Mouse (Mus musculus): ENCODE results near the gene Cbx7. TPM values are rescaled to one million over a fixed set of nuclear protein-coding genes. Genes with fewer than 3 reads are reported as not detected.
A peak's percentile ranks its signal among the peaks of the same experiment; 100 is the strongest.

Gene Cbx7
- total and polyA plus RNA-seq, 3 experiments: 2.9 to 11.1 TPM; not detected in 1

- TF ChIP-seq MAX (IDR thresholded peaks at IDR 0.05; ENCODE audit: low read length) (no peak), RAD21 (IDR thresholded peaks at IDR 0.05; ENCODE audit: low read depth, low read length) (no peak), SMC3 (IDR thresholded peaks at IDR 0.05; ENCODE audit: low read depth, low read length) (no peak), CHD2 (IDR thresholded peaks at IDR 0.05; ENCODE audit: low read length) (no peak)
- H3K79me2 ChIP-seq (ENCODE audit: control insufficient read depth, insufficient read depth, low read length, poor library complexity): no peaks in the 10 kb centered on the region
- peaks cover 7 to 13% of the 10 kb centered on the region in 2 experiments for H3K4me1 ChIP-seq (ENCODE audit: control insufficient read depth in 1 of 2, insufficient read depth in 2 of 2, low read length in 2 of 2)
- no peak overlapping the region for H3K4me3 ChIP-seq (ENCODE audit: control insufficient read depth in 1 of 2, insufficient read depth in 1 of 2, low read depth in 2 of 2, low read length in 2 of 2)
- H3K36me3 ChIP-seq (ENCODE audit: control insufficient read depth in 1 of 2, insufficient read depth in 2 of 2, low read length in 2 of 2): peaks cover 0 to 12% of the 10 kb centered on the region in 2 experiments; a peak in 2 of 4 replicates
- peaks cover 0 to 7% of the 10 kb centered on the region in 2 experiments; a peak in 2 of 4 replicates for H3K27me3 ChIP-seq (ENCODE audit: control insufficient read depth in 1 of 2, insufficient read depth in 2 of 2, low read length in 2 of 2)
- no peak overlapping the region for H3K9ac ChIP-seq (ENCODE audit: control insufficient read depth, low read depth, low read length, poor library complexity, severe bottlenecking)
- DNase-seq (ENCODE audit: low read depth, low spot score): no peak
- H3K9me3 ChIP-seq (replicated peaks; ENCODE audit: insufficient read depth, low read length): no peaks in the 10 kb centered on the region
- no peak overlapping the region for H3K27ac ChIP-seq (ENCODE audit: control insufficient read depth, low read depth, low read length)
These were observed 38.7 kb upstream of the Cbx7 start for GRCm38 (mm10) chr15:80009421-80010181.

- no peaks in the 10 kb centered on the region for H3K9me3 ChIP-seq (replicated peaks; ENCODE audit: insufficient read depth, low read length)
- no peak overlapping the region for H3K4me3 ChIP-seq (ENCODE audit: control insufficient read depth in 1 of 2, insufficient read depth in 1 of 2, low read depth in 2 of 2, low read length in 2 of 2)
- TF ChIP-seq SIN3A (IDR thresholded peaks at IDR 0.05; ENCODE audit: low read length): no peak
- TF ChIP-seq JUND (IDR thresholded peaks at IDR 0.05; ENCODE audit: low read depth, low read length): no peak
- no peak for TF ChIP-seq TAL1 (IDR thresholded peaks at IDR 0.05; ENCODE audit: low read length)
- no peak for TF ChIP-seq MEF2A (IDR thresholded peaks at IDR 0.05; ENCODE audit: extremely low read depth, insufficient replicate concordance, low read depth, low read length, poor library complexity, severe bottlenecking)
- no peak for TF ChIP-seq CTCF (IDR thresholded peaks at IDR 0.05 in 2 of 3, conservative IDR thresholded peaks at IDR 0.05 in 1 of 3; ENCODE audit: control insufficient read depth in 1 of 3, insufficient read depth in 1 of 3, low read depth in 2 of 3, low read length in 3 of 3, poor library complexity in 1 of 3, severe bottlenecking in 1 of 3)
- no peak for TF ChIP-seq TBP (IDR thresholded peaks at IDR 0.05; ENCODE audit: low read depth, low read length)
- no peak for TF ChIP-seq MXI1 (IDR thresholded peaks at IDR 0.05; ENCODE audit: low read depth, low read length)
- TF ChIP-seq ZC3H11A (IDR thresholded peaks at IDR 0.05; ENCODE audit: low read depth, low read length): no peak
- TF ChIP-seq POLR2AphosphoS5 (IDR thresholded peaks at IDR 0.05; ENCODE audit: borderline replicate concordance, low read depth, low read length): no peak
- no peak overlapping the region for H3K27ac ChIP-seq (ENCODE audit: control insufficient read depth, low read depth, low read length)
- H3K4me1 ChIP-seq (ENCODE audit: control insufficient read depth in 1 of 2, insufficient read depth in 2 of 2, low read length in 2 of 2): peaks cover 10 to 19% of the 10 kb centered on the region in 2 experiments
- H3K9ac ChIP-seq (ENCODE audit: control insufficient read depth, low read depth, low read length, poor library complexity, severe bottlenecking): no peak overlapping the region
- no peak for DNase-seq (ENCODE audit: low read depth, low spot score)
- H3K27me3 ChIP-seq (ENCODE audit: control insufficient read depth in 1 of 2, insufficient read depth in 2 of 2, low read length in 2 of 2): peaks cover 0 to 1% of the 10 kb centered on the region in 2 experiments; a peak in 2 of 4 replicates
- no peaks in the 10 kb centered on the region for H3K79me2 ChIP-seq (ENCODE audit: control insufficient read depth, insufficient read depth, low read length, poor library complexity)
- H3K36me3 ChIP-seq (ENCODE audit: control insufficient read depth in 1 of 2, insufficient read depth in 2 of 2, low read length in 2 of 2): peaks cover 0 to 15% of the 10 kb centered on the region in 2 experiments; a peak in 2 of 4 replicates
These were observed 37.5 kb upstream of the Cbx7 start for GRCm38 (mm10) chr15:80008461-80008860.

- Histone ChIP-seq H3K36me3 (ENCODE audit: control insufficient read depth in 1 of 2, insufficient read depth in 2 of 2, low read length in 2 of 2) (peaks cover 0 to 15% of the 10 kb centered on the region in 2 experiments; a peak in 2 of 4 replicates), H3K79me2 (ENCODE audit: control insufficient read depth, insufficient read depth, low read length, poor library complexity) (no peaks in the 10 kb centered on the region), H3K9ac (ENCODE audit: control insufficient read depth, low read depth, low read length, poor library complexity, severe bottlenecking) (no peak overlapping the region), H3K27ac (ENCODE audit: control insufficient read depth, low read depth, low read length) (peak overlapping the region; percentile 22; the same call in 1 of the 2 replicates), H3K4me3 (ENCODE audit: control insufficient read depth in 1 of 2, insufficient read depth in 1 of 2, low read depth in 2 of 2, low read length in 2 of 2) (no peak overlapping the region), H3K4me1 (ENCODE audit: control insufficient read depth in 1 of 2, insufficient read depth in 2 of 2, low read length in 2 of 2) (peaks cover 10 to 20% of the 10 kb centered on the region in 2 experiments), H3K27me3 (ENCODE audit: control insufficient read depth in 1 of 2, insufficient read depth in 2 of 2, low read length in 2 of 2) (no peaks in the 10 kb centered on the region), H3K9me3 (replicated peaks; ENCODE audit: insufficient read depth, low read length) (no peaks in the 10 kb centered on the region)
- TF ChIP-seq SMC3 (IDR thresholded peaks at IDR 0.05; ENCODE audit: low read depth, low read length) (no peak), BHLHE40 (IDR thresholded peaks at IDR 0.05; ENCODE audit: borderline replicate concordance, low read depth, low read length) (peak; percentile 60; the same call in 1 of the 2 replicates), TAL1 (IDR thresholded peaks at IDR 0.05; ENCODE audit: low read length) (peak; percentile 91), GATA1 (IDR thresholded peaks at IDR 0.05; ENCODE audit: low read depth, low read length) (peak; percentile 50), CTCF (IDR thresholded peaks at IDR 0.05 in 2 of 3, conservative IDR thresholded peaks at IDR 0.05 in 1 of 3; ENCODE audit: control insufficient read depth in 1 of 3, insufficient read depth in 1 of 3, low read depth in 2 of 3, low read length in 3 of 3, poor library complexity in 1 of 3, severe bottlenecking in 1 of 3) (no peak), MEF2A (IDR thresholded peaks at IDR 0.05; ENCODE audit: extremely low read depth, insufficient replicate concordance, low read depth, low read length, poor library complexity, severe bottlenecking) (peak; percentile 82; the same call in 1 of the 2 replicates), SIN3A (IDR thresholded peaks at IDR 0.05; ENCODE audit: low read length) (peak; percentile 58), RCOR1 (IDR thresholded peaks at IDR 0.05; ENCODE audit: low read depth, low read length) (0 out of 2 replicates have a peak, but pooled peaks have one; percentile 37), MXI1 (IDR thresholded peaks at IDR 0.05; ENCODE audit: low read depth, low read length) (peak; percentile 50), MAX (IDR thresholded peaks at IDR 0.05; ENCODE audit: low read length) (no peak), TCF12 (IDR thresholded peaks at IDR 0.05; ENCODE audit: low read depth, low read length) (peak; percentile 90), ETS1 (IDR thresholded peaks at IDR 0.05; ENCODE audit: low read depth, low read length) (peak; percentile 79), MAZ (IDR thresholded peaks at IDR 0.05; ENCODE audit: low read depth, low read length) (0 out of 2 replicates have a peak, but pooled peaks have one; percentile 27), EP300 (IDR thresholded peaks at IDR 0.05; ENCODE audit: low read depth in 1 of 2, low read length in 2 of 2) (peak; percentile 74 to 87)
- DNase-seq (ENCODE audit: low read depth, low spot score): peak; percentile 83
These were observed 35.2 kb upstream of the Cbx7 start for GRCm38 (mm10) chr15:80006156-80006555.

All from MEL (cell line).